In the genomic region with DNA sequence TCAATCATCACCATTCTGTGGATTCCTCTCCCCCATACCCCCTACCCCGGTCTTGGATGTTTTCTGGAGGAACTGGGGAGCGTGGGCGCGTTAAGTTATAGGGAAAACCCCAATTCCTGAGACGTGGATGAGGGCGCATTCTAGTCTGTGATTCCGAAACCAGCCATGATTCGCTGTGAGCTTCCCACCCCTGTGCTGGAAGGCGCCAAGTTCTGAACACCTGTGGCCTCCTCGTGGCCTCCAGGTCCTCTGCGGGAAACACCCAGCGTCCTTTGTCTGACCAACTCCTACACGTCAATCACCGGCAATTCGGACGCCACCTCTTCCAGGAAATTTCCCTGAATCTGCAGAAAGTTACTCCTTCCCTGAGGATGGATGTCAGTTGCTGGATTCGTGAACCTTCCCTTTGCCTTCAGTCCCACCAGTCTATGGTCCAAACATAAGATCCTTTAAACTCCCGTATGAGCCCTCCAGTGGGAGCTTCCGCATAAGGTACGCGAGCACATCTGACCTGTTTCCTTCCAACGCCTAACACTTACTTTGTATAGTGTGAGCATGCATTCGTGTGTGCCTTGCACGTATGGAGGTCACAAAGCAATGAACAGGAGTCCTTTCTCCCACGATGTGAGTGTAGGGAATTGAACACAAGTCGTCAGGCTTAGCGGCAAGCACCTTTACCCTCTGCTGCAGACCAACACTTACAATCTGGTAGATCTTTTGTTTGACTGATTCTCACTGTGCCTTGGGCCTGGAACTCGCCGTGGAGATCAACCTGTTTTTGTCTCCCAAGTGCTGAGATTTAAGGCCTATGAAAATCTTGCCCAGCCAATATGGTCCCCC, we compare ENCODE assay signal across 1 mouse cellular context.
TF ChIP-seq lines count a peak whose summit lies in the region.

No protein-coding gene starts in this region.

TF ChIP-seq in MEL, 35 proteins besides CTCF, POLR2A, EP300 and RAD21:
- TF ChIP-seq ETS1 (IDR thresholded peaks at IDR 0.05; ENCODE audit: low read depth, low read length) (peak; percentile 26; the same call in 1 of the 2 replicates), MAX (IDR thresholded peaks at IDR 0.05; ENCODE audit: low read length) (peak; percentile 71), POLR2AphosphoS5 (IDR thresholded peaks at IDR 0.05; ENCODE audit: borderline replicate concordance, low read depth, low read length) (peak; percentile 20; the same call in 1 of the 2 replicates), MYC (IDR thresholded peaks at IDR 0.05; ENCODE audit: low read depth, low read length) (peak; percentile 92), RCOR1 (IDR thresholded peaks at IDR 0.05; ENCODE audit: low read depth, low read length) (0 out of 2 replicates have a peak, but pooled peaks have one; percentile 35), CHD1 (IDR thresholded peaks at IDR 0.05; ENCODE audit: low read depth, low read length) (no peak), TBP (IDR thresholded peaks at IDR 0.05; ENCODE audit: low read depth, low read length) (peak; percentile 81; the same call in 1 of the 2 replicates), ZMIZ1 (IDR thresholded peaks at IDR 0.05; ENCODE audit: low read depth, low read length) (no peak; the same call in none of the 2 replicates), TCF12 (IDR thresholded peaks at IDR 0.05; ENCODE audit: low read depth, low read length) (0 out of 2 replicates have a peak, but pooled peaks have one; percentile 9), JUND (IDR thresholded peaks at IDR 0.05; ENCODE audit: low read depth, low read length) (no peak), POLR2AphosphoS2 (IDR thresholded peaks at IDR 0.05; ENCODE audit: low read length) (peak; percentile 75), USF1 (IDR thresholded peaks at IDR 0.05; ENCODE audit: low read depth, low read length) (0 out of 2 replicates have a peak, but pooled peaks have one; percentile 4), NELFE (IDR thresholded peaks at IDR 0.05; ENCODE audit: low read depth, low read length) (peak; percentile 85), USF2 (IDR thresholded peaks at IDR 0.05; ENCODE audit: borderline replicate concordance in 1 of 2, insufficient read depth in 1 of 2, low read depth in 1 of 2, low read length in 2 of 2) (no peak), MEF2A (IDR thresholded peaks at IDR 0.05; ENCODE audit: extremely low read depth, insufficient replicate concordance, low read depth, low read length, poor library complexity, severe bottlenecking) (no peak), ELF1 (IDR thresholded peaks at IDR 0.05; ENCODE audit: low read depth, low read length) (peak; percentile 59), GATA1 (IDR thresholded peaks at IDR 0.05; ENCODE audit: low read depth, low read length) (no peak), MXI1 (IDR thresholded peaks at IDR 0.05; ENCODE audit: low read depth, low read length) (peak; percentile 86), ZNF384 (IDR thresholded peaks at IDR 0.05; ENCODE audit: low read depth, low read length) (no peak), UBTF (IDR thresholded peaks at IDR 0.05; ENCODE audit: borderline replicate concordance, insufficient read depth, low read depth, low read length) (no peak), SIN3A (IDR thresholded peaks at IDR 0.05; ENCODE audit: low read length) (peak; percentile 86), SMC3 (IDR thresholded peaks at IDR 0.05; ENCODE audit: low read depth, low read length) (no peak), TAL1 (IDR thresholded peaks at IDR 0.05; ENCODE audit: low read length) (no peak), MYB (IDR thresholded peaks at IDR 0.05; ENCODE audit: low read depth, low read length) (no peak)
TF ChIP-seq in MEL: peak in this region for 13.
